Mouse (Mus musculus) embryonic facial prominence, embryonic 15.5 days (tissue): ENCODE measurements around the gene Bmp7. TPM values are rescaled to one million over a fixed set of nuclear protein-coding genes. Genes with fewer than 3 reads are reported as not detected.
A peak's percentile ranks its signal among the peaks of the same experiment; 100 is the strongest.

ENCODE experiments used
- ATAC-seq: fragments of 200-750 bp; cut with Nextera tagmentation; 2 replicates; pipeline ENCODE4 v1.8.0; 2017; ENCODE audit warnings: low read depth, moderate TSS enrichment; ENCODE audit not compliant: insufficient number of reproducible peaks, low FRiP score, low TSS enrichment
- H3K27ac ChIP-seq: fragments of 300-500 bp; sonication (generic); replicated peaks from 2 replicates; pipeline ENCODE4 v1.5.1; 2015; ENCODE audit warnings: mild to moderate bottlenecking, inconsistent platforms
- H3K27me3 ChIP-seq: fragments of 300-500 bp; sonication (generic); 2 replicates; pipeline ENCODE4 v1.6.1; 2015; ENCODE audit warnings: inconsistent platforms
- H3K36me3 ChIP-seq: fragments of 300-500 bp; sonication (generic); 2 replicates; pipeline ENCODE4 v1.6.1; 2015; ENCODE audit warnings: mild to moderate bottlenecking, inconsistent platforms
- H3K4me1 ChIP-seq: fragments of 300-500 bp; sonication (generic); 2 replicates; pipeline ENCODE4 v1.6.1; 2015; ENCODE audit warnings: inconsistent platforms
- H3K4me2 ChIP-seq: fragments of 300-500 bp; sonication (generic); replicated peaks from 2 replicates; pipeline ENCODE4 v1.6.1; 2015; ENCODE audit warnings: mild to moderate bottlenecking, inconsistent platforms
- H3K4me3 ChIP-seq: fragments of 300-500 bp; sonication (generic); replicated peaks from 2 replicates; pipeline ENCODE4 v1.5.1; 2015; ENCODE audit warnings: mild to moderate bottlenecking, inconsistent platforms
- H3K9ac ChIP-seq: fragments of 300-500 bp; sonication (generic); 2 replicates; pipeline ENCODE4 v1.6.1; 2015; ENCODE audit warnings: inconsistent platforms
- H3K9me3 ChIP-seq: fragments of 300-500 bp; sonication (generic); replicated peaks from 2 replicates; pipeline ENCODE4 v1.6.1; 2016; ENCODE audit warnings: inconsistent platforms
- WGBS: fragments of 180-500 bp; shearing (Covaris S2); methylation state at CpG from one replicate; pipeline ENCODE4 v1.1.7; 2015; 5-methylcytosine and 5-hydroxymethylcytosine counted together
- polyA plus RNA-seq: library from polyadenylated mRNA; unstranded; fragments of >200 nt; fragmentation: Nextera tagmentation; extraction: Ambion mirVana; gene quantifications from 2 replicates; pipeline ENCODE4 v1.2.1, GENCODE M21; 2015

The Bmp7 gene
- polyA plus RNA-seq, 1 experiment from 2014 or later = 45.6 TPM

DNA sequence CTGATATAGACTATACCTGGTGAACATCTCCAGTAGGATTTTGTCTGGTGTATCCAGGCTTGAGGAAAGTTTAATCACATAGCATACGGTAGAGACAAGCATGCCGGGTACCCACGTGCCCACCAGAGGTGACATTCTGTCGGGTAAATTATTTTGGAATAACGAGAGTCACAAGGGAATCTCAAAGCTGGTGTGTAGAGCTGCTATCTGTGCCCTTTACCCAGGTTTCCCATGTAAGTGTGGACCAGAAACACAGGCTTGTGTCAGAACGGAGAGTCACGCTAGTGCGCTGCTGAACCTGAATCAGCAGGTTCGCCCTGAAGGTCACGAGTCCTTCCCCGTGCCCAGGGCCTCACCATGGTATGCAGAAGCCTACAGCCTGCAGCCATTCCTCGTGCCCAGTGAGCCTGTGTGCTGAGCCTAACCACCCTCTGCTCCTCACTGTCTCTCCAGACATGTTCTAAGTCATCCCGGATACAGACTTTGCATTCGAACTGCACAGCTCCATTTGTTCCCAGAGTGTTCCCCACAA lies 10.2 kb downstream of the Bmp7 start:
- no peak for ATAC-seq
- Histone ChIP-seq H3K4me1 (peaks cover 75% of the 10 kb centered on the region), H3K27me3 (no peaks in the 10 kb centered on the region), H3K9ac (no peak overlapping the region), H3K36me3 (no peaks in the 10 kb centered on the region), H3K4me3 (no peak overlapping the region), H3K27ac (no peak overlapping the region), H3K9me3 (no peaks in the 10 kb centered on the region), H3K4me2 (no peak overlapping the region)
- WGBS = 71% methylated on average over 14 of the region's 14 CpGs

DNA sequence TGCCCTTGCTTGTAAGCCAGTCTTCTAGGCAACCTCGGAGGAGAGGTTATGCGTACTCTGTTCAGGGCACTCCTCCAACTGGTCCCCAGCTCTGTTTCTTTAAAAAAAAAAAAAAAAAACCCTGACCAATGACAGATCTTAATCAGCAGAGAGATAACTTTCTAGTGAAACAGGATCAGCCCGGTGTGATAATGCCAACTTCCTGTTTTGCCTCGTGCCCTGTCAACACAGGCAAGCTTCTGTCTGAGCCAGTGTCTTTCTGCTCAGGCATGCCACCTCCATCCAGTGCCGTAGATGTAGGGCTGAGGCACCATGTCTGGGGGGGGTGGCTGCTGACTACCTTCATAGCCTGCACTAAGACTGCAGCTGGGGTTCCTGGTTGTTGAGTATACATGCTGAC lies 12.5 kb downstream of the Bmp7 start:
- WGBS = 49% methylated on average over 5 of the region's 5 CpGs
- Histone ChIP-seq H3K4me3 (no peak overlapping the region), H3K27me3 (no peaks in the 10 kb centered on the region), H3K27ac (no peak overlapping the region; the same call in 1 of the 2 replicates), H3K4me2 (no peak overlapping the region), H3K9ac (no peak overlapping the region), H3K9me3 (no peaks in the 10 kb centered on the region), H3K4me1 (peaks cover 70% of the 10 kb centered on the region), H3K36me3 (no peaks in the 10 kb centered on the region)
- no peak for ATAC-seq

DNA sequence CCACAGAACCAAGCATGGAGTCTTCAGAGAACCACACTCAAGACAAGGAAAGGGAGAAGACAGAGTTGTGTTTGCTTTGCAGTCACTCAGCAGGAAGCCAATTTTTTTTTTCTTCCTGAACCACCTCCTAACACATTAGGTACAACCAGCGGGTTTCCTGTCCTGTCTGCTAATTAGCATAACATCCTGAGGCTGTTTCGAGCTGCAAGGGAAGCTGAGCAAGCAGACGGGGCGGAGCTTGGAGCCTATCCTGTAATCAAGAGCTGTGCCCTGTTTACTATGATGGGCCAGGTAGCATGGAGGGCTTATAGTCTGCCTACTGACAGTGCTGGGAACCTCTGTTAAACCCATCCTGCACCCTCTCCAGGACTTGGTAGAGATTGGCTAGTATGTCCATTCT lies 13.8 kb downstream of the Bmp7 start:
- H3K27ac ChIP-seq = no peak overlapping the region
- no peaks in the 10 kb centered on the region for H3K36me3 ChIP-seq
- H3K9me3 ChIP-seq = no peaks in the 10 kb centered on the region
- no peaks in the 10 kb centered on the region for H3K27me3 ChIP-seq
- H3K4me2 ChIP-seq = no peak overlapping the region
- no peak overlapping the region for H3K4me3 ChIP-seq
- no peak for ATAC-seq
- WGBS = 65% methylated on average over 4 of the region's 4 CpGs
- peaks cover 69% of the 10 kb centered on the region for H3K4me1 ChIP-seq
- no peak overlapping the region for H3K9ac ChIP-seq

DNA sequence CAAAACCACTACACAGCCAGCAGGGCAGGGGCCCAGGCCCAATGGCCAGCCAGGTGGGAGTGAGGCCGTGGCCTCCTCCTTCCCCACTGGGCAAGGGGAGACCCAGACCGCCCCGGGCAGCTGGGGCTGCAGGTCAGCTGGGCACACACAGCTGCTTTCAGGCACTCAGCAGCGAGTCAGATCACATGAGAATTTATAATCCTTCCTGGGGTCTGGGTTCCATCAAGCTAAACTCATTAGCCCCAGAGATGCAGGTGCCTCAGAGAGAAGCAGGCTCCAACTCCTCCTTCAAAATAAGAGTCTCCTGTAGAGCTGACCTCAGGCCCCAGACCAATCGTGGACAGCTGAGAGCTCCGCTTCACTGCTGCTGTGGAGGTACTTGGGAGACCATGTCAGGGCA lies 15.2 kb downstream of the Bmp7 start:
- Histone ChIP-seq H3K27ac (no peak overlapping the region), H3K9ac (no peak overlapping the region), H3K27me3 (no peaks in the 10 kb centered on the region), H3K4me2 (no peak overlapping the region), H3K4me3 (no peak overlapping the region), H3K36me3 (no peaks in the 10 kb centered on the region), H3K4me1 (peaks cover 59% of the 10 kb centered on the region), H3K9me3 (no peaks in the 10 kb centered on the region)
- WGBS = 35% methylated on average over 6 of the region's 6 CpGs
- no peak for ATAC-seq

DNA sequence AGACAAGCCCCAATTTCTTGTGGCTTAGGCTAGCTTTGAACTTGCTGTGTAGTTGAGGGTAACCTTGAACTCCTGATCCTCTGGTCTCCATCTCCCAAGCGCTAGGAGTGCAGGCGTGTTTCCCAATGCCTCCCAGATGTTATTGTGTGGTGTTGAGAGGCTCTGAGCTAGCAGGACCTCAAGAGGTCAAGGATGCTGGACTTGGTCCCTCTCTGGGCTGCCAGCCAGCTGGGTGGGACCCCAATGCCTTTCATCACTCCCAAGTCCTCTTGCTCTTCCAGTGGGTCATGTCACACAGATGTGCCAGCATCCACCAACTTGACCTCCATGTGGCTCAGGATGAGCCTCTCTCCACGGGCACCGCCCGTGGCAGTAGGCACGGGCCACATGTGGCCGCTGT lies 16.9 kb downstream of the Bmp7 start:
- WGBS = 79% methylated on average over 7 of the region's 7 CpGs
- no peaks in the 10 kb centered on the region for H3K9me3 ChIP-seq
- no peak for ATAC-seq

DNA sequence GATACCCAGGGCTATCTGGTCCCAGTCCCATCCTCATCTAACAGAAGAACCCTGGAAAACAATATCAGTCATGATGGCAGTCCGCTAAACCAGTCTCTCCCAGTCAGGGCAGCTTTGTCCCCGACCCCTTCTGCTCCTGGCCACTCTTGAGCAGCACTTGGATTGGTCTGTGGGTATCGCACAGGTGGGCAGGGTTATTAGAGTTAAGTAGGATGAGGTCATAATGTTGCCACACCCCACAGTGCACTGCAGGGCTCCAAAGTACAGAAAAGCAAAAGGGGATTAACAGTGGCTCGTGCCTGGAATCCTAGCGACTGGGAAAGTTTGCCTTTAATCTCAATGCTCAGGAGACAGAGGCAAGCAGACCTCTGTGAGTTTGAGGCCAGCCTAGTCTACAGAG lies 17.5 kb downstream of the Bmp7 start:
- Histone ChIP-seq H3K27me3 (no peaks in the 10 kb centered on the region), H3K4me1 (peaks cover 39% of the 10 kb centered on the region), H3K36me3 (no peaks in the 10 kb centered on the region), H3K4me3 (no peak overlapping the region), H3K27ac (peak overlapping the region; percentile 35; the same call in 1 of the 2 replicates), H3K4me2 (no peak overlapping the region), H3K9ac (no peak overlapping the region), H3K9me3 (no peaks in the 10 kb centered on the region)
- no peak for ATAC-seq
- 56% methylated on average over 5 of the region's 5 CpGs for WGBS

More for the DNA sequence above, 16.9 kb downstream of the Bmp7 start:
- H3K4me1 ChIP-seq = peaks cover 45% of the 10 kb centered on the region
- H3K27me3 ChIP-seq = no peaks in the 10 kb centered on the region
- no peak overlapping the region for H3K9ac ChIP-seq
- no peak overlapping the region for H3K4me3 ChIP-seq
- no peaks in the 10 kb centered on the region for H3K36me3 ChIP-seq
- no peak overlapping the region for H3K4me2 ChIP-seq
- H3K27ac ChIP-seq = no peak overlapping the region

DNA sequence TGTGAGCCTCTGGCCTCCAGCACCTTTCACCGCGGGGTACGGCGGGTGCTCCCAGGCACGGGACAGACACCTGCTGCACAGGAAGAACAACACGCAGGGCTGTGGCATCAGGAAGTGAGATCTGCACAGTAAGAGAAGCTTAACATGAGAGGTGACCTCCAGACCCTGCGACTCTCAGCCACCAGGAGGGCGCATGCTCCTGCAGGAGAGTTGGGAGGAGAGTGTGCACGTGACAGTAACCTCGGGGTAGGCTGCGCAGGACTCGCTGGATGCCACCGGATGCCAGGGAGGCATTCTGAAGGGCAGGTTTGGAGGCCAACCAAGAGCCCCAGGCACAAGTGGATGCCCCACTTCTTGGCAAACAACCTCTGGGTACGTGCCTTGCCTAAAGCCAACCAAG lies 26.1 kb downstream of the Bmp7 start:
- Histone ChIP-seq H3K4me3 (no peak overlapping the region), H3K9ac (no peak overlapping the region), H3K4me2 (no peak overlapping the region), H3K9me3 (no peaks in the 10 kb centered on the region), H3K27ac (no peak overlapping the region), H3K27me3 (no peaks in the 10 kb centered on the region), H3K36me3 (peaks cover 5% of the 10 kb centered on the region; the same call in 1 of the 2 replicates), H3K4me1 (peaks cover 45% of the 10 kb centered on the region)
- 77% methylated on average over 14 of the region's 14 CpGs for WGBS
- ATAC-seq = no peak

DNA sequence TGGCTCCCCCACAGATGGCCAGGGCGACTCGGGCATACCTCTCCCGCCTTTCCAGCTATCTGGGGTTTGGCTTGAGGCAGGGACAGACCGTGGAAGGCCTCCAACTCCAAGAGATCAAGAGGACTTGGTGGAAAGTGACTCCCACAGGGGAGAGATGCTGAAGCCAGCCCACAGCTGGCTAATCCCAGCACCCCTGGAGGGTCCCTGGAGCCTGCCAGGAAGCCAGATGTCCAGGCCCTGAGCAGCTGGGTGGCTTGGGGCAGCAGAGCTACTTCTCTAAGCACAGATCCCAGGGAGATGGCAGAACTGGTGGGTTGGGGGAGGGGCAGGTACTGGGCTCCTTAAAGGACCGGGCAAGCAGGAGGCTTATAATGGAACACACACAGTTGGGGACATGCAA lies 28.4 kb downstream of the Bmp7 start:
- no peaks in the 10 kb centered on the region for H3K27me3 ChIP-seq
- no peak overlapping the region for H3K27ac ChIP-seq
- 0 out of 2 replicates have a peak, but pooled peaks have one; percentile 27 for ATAC-seq
- H3K4me1 ChIP-seq = peaks cover 61% of the 10 kb centered on the region
- no peak overlapping the region for H3K9ac ChIP-seq
- H3K4me3 ChIP-seq = no peak overlapping the region
- no peaks in the 10 kb centered on the region for H3K9me3 ChIP-seq
- peaks cover 5% of the 10 kb centered on the region; the same call in 1 of the 2 replicates for H3K36me3 ChIP-seq
- 31% methylated on average over 5 of the region's 5 CpGs for WGBS
- H3K4me2 ChIP-seq = no peak overlapping the region

DNA sequence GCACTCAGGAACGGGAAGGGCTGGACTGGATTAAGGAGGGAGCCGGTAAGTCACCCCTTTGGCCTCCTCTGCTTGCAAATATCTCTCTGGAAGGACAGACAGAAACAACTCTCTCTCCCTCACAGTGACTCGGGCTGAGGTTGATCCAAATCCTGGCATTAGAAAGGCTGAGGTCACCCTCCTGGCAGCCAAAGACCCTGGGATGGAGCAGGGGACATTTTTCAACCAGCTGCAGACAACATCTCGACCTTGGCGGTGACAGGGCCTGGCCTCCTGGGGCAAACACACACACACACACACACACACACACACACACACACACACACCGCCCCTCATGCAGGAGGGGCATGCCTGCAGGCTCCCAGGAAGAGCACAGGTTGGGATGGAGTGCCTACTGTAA lies 29.0 kb downstream of the Bmp7 start:
- Histone ChIP-seq H3K27me3 (no peaks in the 10 kb centered on the region), H3K9me3 (no peaks in the 10 kb centered on the region), H3K36me3 (peaks cover 1% of the 10 kb centered on the region; the same call in 1 of the 2 replicates), H3K4me2 (no peak overlapping the region), H3K4me3 (no peak overlapping the region), H3K4me1 (peaks cover 61% of the 10 kb centered on the region), H3K9ac (no peak overlapping the region), H3K27ac (no peak overlapping the region)
- no peak for ATAC-seq
- WGBS = 60% methylated on average over 6 of the region's 6 CpGs

DNA sequence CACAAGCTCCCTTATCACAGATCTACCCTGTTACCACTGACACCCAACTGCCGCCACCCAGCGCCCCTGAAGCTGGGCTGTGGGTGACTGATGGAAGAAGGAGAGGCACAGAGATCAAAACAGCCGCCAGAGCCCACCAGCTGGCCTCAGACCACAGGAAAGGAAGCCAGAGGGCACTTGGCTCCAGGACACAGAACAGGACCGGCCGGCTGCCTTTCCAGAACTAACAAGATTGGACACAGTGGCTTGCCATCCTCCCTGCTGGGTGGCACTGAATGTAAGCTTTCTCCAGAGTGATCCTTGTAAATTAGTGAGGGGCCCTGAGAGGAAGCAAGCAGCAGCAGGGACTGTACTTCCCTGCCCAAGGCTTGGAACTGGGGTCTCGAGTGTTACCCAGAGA lies 30.7 kb downstream of the Bmp7 start:
- Histone ChIP-seq H3K9me3 (no peaks in the 10 kb centered on the region), H3K4me1 (peaks cover 64% of the 10 kb centered on the region), H3K27ac (no peak overlapping the region), H3K4me3 (no peak overlapping the region), H3K9ac (no peak overlapping the region), H3K4me2 (0 out of 2 replicates have a peak overlapping the region, but pooled peaks have one; percentile 0), H3K36me3 (no peaks in the 10 kb centered on the region), H3K27me3 (no peaks in the 10 kb centered on the region)
- ATAC-seq = peak; percentile 66
- 50% methylated on average over 6 of the region's 6 CpGs for WGBS

DNA sequence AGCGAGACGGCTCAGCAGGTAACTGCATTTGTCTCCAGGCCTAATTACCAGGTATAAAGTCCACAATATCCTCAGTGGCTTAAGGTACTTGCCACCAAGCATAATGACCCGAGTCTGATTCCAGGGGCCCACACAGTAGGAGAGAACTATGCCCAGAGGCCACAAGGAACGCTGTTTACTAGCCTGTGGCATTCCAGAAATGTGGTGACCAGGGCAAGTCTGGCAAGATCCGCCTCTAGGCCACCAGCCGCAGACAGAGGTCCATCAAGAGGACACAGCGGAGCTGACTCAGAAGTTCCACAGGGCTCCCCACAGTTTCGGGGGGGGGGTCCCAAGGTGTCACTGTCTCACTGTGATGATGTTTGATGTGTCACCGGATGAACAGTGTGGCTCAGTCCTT lies 34.0 kb downstream of the Bmp7 start:
- no peaks in the 10 kb centered on the region for H3K27me3 ChIP-seq
- H3K4me3 ChIP-seq = no peak overlapping the region
- no peak overlapping the region for H3K27ac ChIP-seq
- no peak overlapping the region for H3K4me2 ChIP-seq
- H3K9me3 ChIP-seq = no peaks in the 10 kb centered on the region
- 0 out of 2 replicates have a peak, but pooled peaks cover 4% of the 10 kb centered on the region for H3K36me3 ChIP-seq
- no peak overlapping the region for H3K9ac ChIP-seq
- H3K4me1 ChIP-seq = peaks cover 49% of the 10 kb centered on the region
- no peak for ATAC-seq
- WGBS = 60% methylated on average over 9 of the region's 9 CpGs

DNA sequence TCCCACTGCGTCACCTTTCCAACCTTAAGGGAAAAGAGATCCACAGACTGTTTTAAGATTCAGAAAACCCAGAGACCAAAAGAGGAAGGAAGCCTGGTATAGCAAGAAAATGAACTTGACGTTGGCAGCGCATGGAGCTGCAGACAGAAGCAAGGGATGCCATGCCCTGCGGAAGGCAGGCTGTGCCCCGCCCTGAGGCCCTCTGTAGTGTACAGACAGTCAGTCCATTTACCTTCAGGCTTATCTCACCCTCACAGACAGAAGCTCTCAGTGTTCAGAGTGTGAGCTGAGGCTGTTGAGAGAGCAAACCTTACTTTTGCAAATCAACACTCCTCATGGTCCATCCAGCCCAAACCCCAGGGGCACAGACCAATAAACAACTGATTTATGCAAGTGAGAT lies 35.1 kb downstream of the Bmp7 start:
- Histone ChIP-seq H3K36me3 (0 out of 2 replicates have a peak, but pooled peaks cover 4% of the 10 kb centered on the region), H3K4me1 (peaks cover 38% of the 10 kb centered on the region), H3K4me3 (no peak overlapping the region), H3K9ac (no peak overlapping the region), H3K4me2 (no peak overlapping the region), H3K27me3 (no peaks in the 10 kb centered on the region), H3K9me3 (no peaks in the 10 kb centered on the region), H3K27ac (no peak overlapping the region)
- no peak for ATAC-seq
- WGBS = 86% methylated on average over 5 of the region's 5 CpGs
